ENCODE assay signal across 8 mouse cellular contexts in genomic region chr16:25426261-25426660, GRCm38 (mm10).
DNase-seq lines count a peak whose midpoint lies in the region; ATAC-seq lines count a peak whose summit lies in the region.

No protein-coding gene starts in this region.

- 0 out of 2 replicates have a peak, but pooled peaks cover 3% of the 10 kb centered on the region for H3K4me1 ChIP-seq in midbrain, embryonic 14.5 days (ENCODE audit: control insufficient read depth, insufficient read depth, low read length)
- H3K4me1 ChIP-seq in midbrain, embryonic 16.5 days (ENCODE audit: control insufficient read depth, insufficient read depth, low read length), result 0 out of 2 replicates have a peak, but pooled peaks cover 2% of the 10 kb centered on the region
- peaks cover 5% of the 10 kb centered on the region; the same call in 1 of the 2 replicates for H3K4me1 ChIP-seq in neural tube, embryonic 15.5 days

- no peak overlapping the region for H3K9ac ChIP-seq in midbrain, embryonic 14.5 days (replicated peaks; ENCODE audit: low read length)
- H3K9ac ChIP-seq in midbrain, embryonic 16.5 days (ENCODE audit: low read depth, low read length), result no peak overlapping the region
- H3K9ac ChIP-seq in neural tube, embryonic 15.5 days (replicated peaks), result no peak overlapping the region

- peak; percentile 32 for DNase-seq in midbrain, embryonic 14.5 days
- DNase-seq in kidney, adult 18-20 months, result peak; percentile 20
- DNase-seq in urinary bladder, postnatal 25 days (ENCODE audit: low spot score), result peak; percentile 56
- DNase-seq in right cerebral cortex, adult 2 months (ENCODE audit: low spot score in 2 of 2), result no peak
- no peak for DNase-seq in gastrocnemius, postnatal 4 days (ENCODE audit: low spot score in 2 of 2)

- no peak for ATAC-seq in midbrain, embryonic 14.5 days (ENCODE audit: low FRiP score, low TSS enrichment)
- no peak for ATAC-seq in midbrain, embryonic 16.5 days
- ATAC-seq in megakaryocyte progenitor cell, adult 5-6 weeks (replicated peaks; ENCODE audit: poor library complexity), result peak; percentile 87
- no peak for ATAC-seq in neural tube, embryonic 15.5 days (ENCODE audit: low FRiP score)

- H3K27ac ChIP-seq in midbrain, embryonic 14.5 days (replicated peaks; ENCODE audit: low read depth, low read length), result no peak overlapping the region
- no peak overlapping the region for H3K27ac ChIP-seq in midbrain, embryonic 16.5 days (ENCODE audit: low read length)
- H3K27ac ChIP-seq in neural tube, embryonic 15.5 days (replicated peaks), result no peak overlapping the region

- H3K4me3 ChIP-seq in midbrain, embryonic 14.5 days (replicated peaks; ENCODE audit: low read depth, low read length), result no peak overlapping the region
- no peak overlapping the region for H3K4me3 ChIP-seq in midbrain, embryonic 16.5 days (ENCODE audit: low read depth, low read length)
- no peak overlapping the region for H3K4me3 ChIP-seq in neural tube, embryonic 15.5 days (replicated peaks)

- 54% methylated on average over 3 of the region's 3 CpGs for WGBS in midbrain, embryonic 14.5 days
- WGBS in midbrain, embryonic 16.5 days, result 53% methylated on average over 3 of the region's 3 CpGs
- 72% methylated on average over 3 of the region's 3 CpGs for WGBS in neural tube, embryonic 15.5 days

- H3K9me3 ChIP-seq in midbrain, embryonic 14.5 days (ENCODE audit: control insufficient read depth, low read length), result no peaks in the 10 kb centered on the region
- no peaks in the 10 kb centered on the region for H3K9me3 ChIP-seq in midbrain, embryonic 16.5 days (replicated peaks; ENCODE audit: control insufficient read depth, low read length, poor library complexity, severe bottlenecking)
- no peaks in the 10 kb centered on the region for H3K9me3 ChIP-seq in neural tube, embryonic 15.5 days (replicated peaks)

- H3K36me3 ChIP-seq in midbrain, embryonic 14.5 days (ENCODE audit: control insufficient read depth, insufficient read depth, low read length), result no peaks in the 10 kb centered on the region
- no peaks in the 10 kb centered on the region for H3K36me3 ChIP-seq in midbrain, embryonic 16.5 days (ENCODE audit: control insufficient read depth, insufficient read depth, low read length)
- H3K36me3 ChIP-seq in neural tube, embryonic 15.5 days, result no peaks in the 10 kb centered on the region

- H3K27me3 ChIP-seq in midbrain, embryonic 14.5 days (ENCODE audit: control insufficient read depth, insufficient read depth, low read length), result no peaks in the 10 kb centered on the region
- no peaks in the 10 kb centered on the region for H3K27me3 ChIP-seq in midbrain, embryonic 16.5 days (ENCODE audit: control insufficient read depth, insufficient read depth, low read depth, low read length)
- no peaks in the 10 kb centered on the region for H3K27me3 ChIP-seq in neural tube, embryonic 15.5 days (replicated peaks)

- no peak overlapping the region for H3K4me2 ChIP-seq in midbrain, embryonic 14.5 days (ENCODE audit: low read length)
- H3K4me2 ChIP-seq in midbrain, embryonic 16.5 days (ENCODE audit: low read length), result no peak overlapping the region
- no peak overlapping the region for H3K4me2 ChIP-seq in neural tube, embryonic 15.5 days

Comparison
In these comparisons a context has a peak if more than half of its experiments do, and no peak if none do; other contexts are left out.
1. DNase-seq: peak in midbrain, embryonic 14.5 days (single experiment), kidney, adult 18-20 months (single experiment) and urinary bladder, postnatal 25 days (single experiment); none in right cerebral cortex, adult 2 months (0 of 2) and gastrocnemius, postnatal 4 days (0 of 2).